Mouse (Mus musculus) cortical plate, adult 2 months (tissue): ENCODE measurements around the gene Olfr338. TPM values are rescaled to one million over a fixed set of nuclear protein-coding genes. Genes with fewer than 3 reads are reported as not detected.
"Not testable (repeated sequence)": the region's sequence is repeated elsewhere in the genome, so short reads cannot be mapped to it uniquely, and the experiment has no call there.

Source experiments
- H3K27ac ChIP-seq: fragments of 200-500 bp; 2 replicates; pipeline ENCODE4 v1.5.1; 2012; ENCODE audit warnings: low read length, control low read depth, inconsistent platforms; ENCODE audit not compliant: insufficient read depth
- H3K4me1 ChIP-seq: fragments of 200-500 bp; 2 replicates; pipeline ENCODE4 v1.6.1; 2011; ENCODE audit warnings: low read length; ENCODE audit not compliant: control insufficient read depth, insufficient read depth
- H3K4me3 ChIP-seq: fragments of 200-500 bp; 2 replicates; pipeline ENCODE4 v1.5.1; 2011; ENCODE audit warnings: mild to moderate bottlenecking, low read length, control low read depth; ENCODE audit not compliant: insufficient read depth
- CTCF ChIP-seq: fragments of 200-500 bp; IDR thresholded peaks from 2 replicates; pipeline ENCODE4 v1.5.1; 2011; ENCODE audit warnings: mild to moderate bottlenecking, control low read depth, low read length; ENCODE audit not compliant: insufficient read depth; ENCODE audit errors: extremely low read depth
- POLR2A ChIP-seq: fragments of 200-500 bp; IDR thresholded peaks from 2 replicates; pipeline ENCODE4 v1.6.1; 2011; ENCODE audit warnings: mild to moderate bottlenecking, low read length, control low read depth; ENCODE audit not compliant: insufficient read depth; ENCODE audit errors: extremely low read depth
- polyA plus RNA-seq: library from polyadenylated mRNA; depleted of rRNA; stranded (reverse); fragments of >200 nt; gene quantifications from 2 replicates; pipeline ENCODE4 v1.2.3, GENCODE M21; 2012; rRNA removed

The Olfr338 gene
- polyA plus RNA-seq = 0.02 TPM in 1 of 2 replicates, not detected in the other

- Histone ChIP-seq H3K4me3 (no peak within 1 kb of the TSS), H3K4me1 (no peaks in the 10 kb centered on the region), H3K27ac (no peak within 1 kb of the TSS)
- TF ChIP-seq POLR2A = no peak
- no peak for TF ChIP-seq CTCF
Observed at GRCm38 (mm10) chr2:36373219-36373618, at the start of gene Olfr338. Gene Olfr338, plus strand, starts transcription at chr2:36373519.

GRCm38 (mm10) chr2:36415174-36415573 lies 41.9 kb downstream of the Olfr338 start:
- H3K27ac ChIP-seq, H3K4me3 ChIP-seq, H3K4me1 ChIP-seq: not testable (repeated sequence)

DNA sequence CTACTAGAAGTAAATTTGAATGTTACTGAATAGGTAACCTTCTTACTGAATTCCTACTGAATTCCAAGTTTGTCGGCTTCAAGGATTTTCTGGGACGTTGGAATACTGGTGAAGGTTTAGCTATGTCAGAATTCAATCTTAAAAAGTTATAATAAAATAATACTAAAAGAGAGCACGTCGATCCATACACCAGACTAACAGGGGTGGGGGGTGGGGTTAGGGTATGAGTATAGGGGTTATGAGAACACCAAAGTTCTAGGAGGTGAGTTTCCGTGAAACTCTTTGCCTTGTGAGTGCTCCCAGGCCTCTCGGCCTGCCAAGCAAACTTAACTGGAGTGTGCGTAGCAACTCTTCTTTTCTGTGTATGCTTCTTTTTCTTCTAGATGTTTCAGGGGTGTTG lies 42.3 kb downstream of the Olfr338 start:
- H3K4me1 ChIP-seq, H3K4me3 ChIP-seq, H3K27ac ChIP-seq: not testable (repeated sequence)

GRCm38 (mm10) chr2:36418647-36419046 lies 45.3 kb downstream of the Olfr338 start, which contains the start of gene Olfr339:
Gene Olfr339, plus strand, starts transcription at chr2:36418947.
- Histone ChIP-seq H3K4me3 (no peak within 1 kb of the TSS), H3K27ac (no peak within 1 kb of the TSS), H3K4me1 (no peaks in the 10 kb centered on the region)
- TF ChIP-seq POLR2A (no peak), CTCF (no peak)

Other genes starting within 250 kb of the Olfr338 start
- gene Mrrf, start 237.1 kb upstream of the Olfr338 start, polyA plus RNA-seq = 21.1 and 23.8 TPM in 2 replicates
- gene Rbm18, start 236.7 kb upstream of the Olfr338 start, polyA plus RNA-seq = 50.0 and 50.4 TPM in 2 replicates
- 15.4 and 16.6 TPM in 2 replicates for gene Ptgs1, start 143.1 kb upstream of the Olfr338 start, polyA plus RNA-seq
- gene Olfr339, start 45.4 kb downstream of the Olfr338 start, polyA plus RNA-seq = not detected in 2 replicates
- gene Olfr340, start 79.1 kb downstream of the Olfr338 start, polyA plus RNA-seq = not detected in 2 replicates
- gene Olfr341, start 108.9 kb downstream of the Olfr338 start, polyA plus RNA-seq = not detected in 2 replicates
- gene Olfr342, start 151.5 kb downstream of the Olfr338 start, polyA plus RNA-seq = not detected in 2 replicates
- gene Olfr344, start 193.1 kb downstream of the Olfr338 start, polyA plus RNA-seq = 0.02 TPM in 1 of 2 replicates, not detected in the other